Mouse (Mus musculus): ENCODE results near the gene Zfp456.
"Not testable (repeated sequence)": the region's sequence is repeated elsewhere in the genome, so short reads cannot be mapped to it uniquely, and the experiment has no call there.

Gene Zfp456

DNA sequence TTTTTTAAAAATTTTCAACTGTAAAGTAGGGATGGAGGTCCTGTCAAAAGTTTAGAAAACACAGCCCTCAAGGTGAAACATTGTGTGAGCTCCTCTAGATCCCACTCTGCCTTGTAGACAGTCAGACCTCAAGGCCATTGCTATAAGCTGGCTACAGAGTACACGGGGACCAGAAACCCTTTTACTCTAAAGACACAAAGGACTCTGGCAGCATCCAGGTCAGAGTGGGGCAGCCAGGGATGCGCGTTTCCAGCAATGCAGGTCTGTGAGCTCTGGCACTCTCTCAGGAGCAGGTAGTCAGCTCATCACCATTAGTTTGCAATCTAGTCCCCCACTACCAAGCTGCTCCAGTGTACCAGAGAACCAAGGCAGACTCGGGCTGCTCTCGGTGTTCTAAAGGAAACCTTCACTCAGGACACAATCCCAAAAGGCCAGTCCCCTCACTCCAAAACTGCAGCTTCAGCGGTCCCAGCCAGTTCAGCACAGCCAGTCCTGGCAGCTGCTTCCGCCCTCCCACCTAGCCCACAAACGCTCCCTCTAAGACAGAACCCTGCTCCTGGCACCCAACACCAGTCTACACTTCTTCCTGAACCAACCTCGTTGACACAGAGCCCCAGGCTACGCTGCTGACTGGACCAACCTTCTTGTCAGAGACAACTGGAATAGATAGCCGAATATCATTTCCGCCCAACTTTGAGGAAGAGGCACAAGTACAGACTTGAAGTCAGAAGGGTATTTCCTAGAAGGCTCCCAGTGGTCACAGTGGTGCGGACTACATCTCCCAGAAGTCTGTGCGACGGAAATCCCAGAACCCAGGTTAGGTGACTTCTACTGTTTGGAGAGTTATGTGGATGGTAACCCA lies at the start of gene Zfp456, which contains the start of gene Gm28041:
Gene Zfp456, minus strand, starts transcription at position 761 of the 862 bp plus-strand sequence.
Gene Gm28041, minus strand, starts transcription at position 684 of the 862 bp plus-strand sequence.
- CTCF ChIA-PET = not testable (repeated sequence)

DNA sequence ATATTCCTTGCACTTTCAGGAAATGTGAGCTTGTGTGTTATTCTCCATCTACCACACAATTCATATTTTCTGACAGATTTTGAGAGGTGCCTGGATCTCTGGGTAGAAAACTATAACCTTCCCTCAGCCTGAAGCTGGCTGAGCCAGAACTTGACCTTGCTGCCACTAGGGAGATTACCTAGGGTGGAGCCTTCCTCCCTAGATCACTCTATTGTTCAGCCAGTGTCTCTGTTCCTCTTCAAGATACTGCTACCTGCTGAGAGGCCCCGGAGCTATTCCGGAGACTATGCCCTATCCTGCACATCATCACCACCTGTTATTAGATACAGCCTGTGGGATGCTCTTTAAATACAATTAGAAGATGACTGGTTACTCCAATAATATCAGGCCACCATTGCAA lies 46.9 kb upstream of the Zfp456 start:
- CTCF ChIA-PET = interaction anchor here (0.6 kb wide), 1 partner anchor 78 kb away, joined by 8 read pairs; no protein-coding TSS in a partner anchor

DNA sequence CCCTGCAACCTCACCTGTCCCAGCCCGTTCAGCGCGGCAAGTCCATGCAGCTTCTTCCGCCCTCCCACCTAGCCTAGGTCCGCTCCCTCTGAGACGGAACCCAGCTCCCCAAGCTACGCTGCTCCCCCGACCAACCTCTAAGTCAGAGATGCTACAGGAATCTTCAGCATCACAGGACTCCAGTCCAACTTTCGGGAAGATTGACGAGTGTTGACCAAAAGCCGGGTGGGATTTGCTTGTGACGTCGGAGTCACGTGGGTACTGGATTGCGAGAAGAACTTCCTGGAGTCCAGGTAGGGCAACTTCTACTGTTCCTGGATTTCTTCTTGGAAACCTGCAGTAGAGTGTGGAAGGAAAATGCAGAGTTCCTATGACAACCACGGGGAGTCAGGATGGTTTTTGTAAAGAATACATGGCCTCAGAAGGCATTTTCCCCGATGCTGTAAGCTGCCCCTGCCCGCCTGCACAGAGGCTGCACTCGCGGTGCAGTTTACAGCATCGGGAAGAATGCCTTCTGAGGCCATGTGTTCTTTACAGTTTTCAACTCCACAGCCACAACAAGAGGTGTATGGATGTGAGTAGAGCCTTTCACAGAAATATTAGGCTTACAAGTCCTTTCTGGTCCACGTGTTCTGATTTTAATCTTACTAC lies 45.7 kb upstream of the Zfp456 start, which contains the start of gene Zfp459:
Gene Zfp459, minus strand, starts transcription at position 212 of the 651 bp plus-strand sequence.
- CTCF ChIA-PET = interaction anchor here (0.6 kb wide), 1 partner anchor 77 kb away, joined by 3 read pairs; no protein-coding TSS in a partner anchor

DNA sequence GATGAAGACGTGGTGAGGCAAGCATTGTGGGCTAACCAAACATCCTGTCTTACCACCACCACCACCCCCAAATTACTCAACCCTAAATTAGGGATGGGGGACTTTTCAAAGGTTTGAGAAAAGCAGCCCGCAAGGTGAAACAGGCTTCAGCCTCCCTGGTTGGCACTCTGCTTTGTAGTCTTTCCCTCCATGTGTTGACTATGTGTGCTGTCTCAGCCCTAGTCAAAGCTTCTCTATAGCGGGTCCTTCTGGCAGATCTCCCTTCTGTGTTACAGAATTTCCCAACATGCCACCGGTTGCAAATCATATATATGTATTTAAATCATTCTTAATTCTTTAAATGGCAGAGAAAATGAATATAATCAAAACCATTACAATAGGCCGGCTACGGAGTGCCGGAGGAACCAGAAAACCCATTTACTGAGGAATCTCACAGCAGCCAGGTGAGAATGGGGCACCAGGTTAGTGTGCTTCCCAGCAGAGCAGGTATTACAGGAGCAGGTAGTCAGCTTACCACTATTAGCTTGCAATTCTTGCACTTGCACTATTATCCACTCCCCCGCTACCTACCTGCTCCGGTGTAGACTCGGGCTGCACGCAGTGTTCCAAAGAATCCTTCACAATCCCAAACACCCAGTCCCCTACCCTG lies 45.1 kb upstream of the Zfp456 start:
- CTCF ChIA-PET = interaction anchor here (0.6 kb wide), 1 partner anchor 78 kb away, joined by 3 read pairs; no protein-coding TSS in a partner anchor

DNA sequence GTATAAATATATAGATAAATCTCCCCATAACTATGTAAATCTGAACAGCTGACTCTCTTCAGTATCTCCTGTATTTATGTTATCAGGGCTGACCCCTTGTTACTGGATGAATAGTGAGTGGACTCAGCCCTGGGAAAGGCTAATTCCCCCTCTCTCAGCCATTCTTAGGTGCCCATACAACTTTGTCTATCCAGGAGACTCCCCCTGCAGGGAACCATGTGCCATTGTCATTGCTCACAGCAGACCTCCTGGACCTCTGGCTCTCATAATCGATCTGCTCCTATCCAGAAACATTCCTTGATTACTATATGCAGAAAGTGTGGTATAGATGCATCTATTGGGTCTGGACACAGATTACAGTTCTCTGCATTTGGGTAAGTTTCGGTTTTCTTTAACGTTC lies 41.2 kb upstream of the Zfp456 start:
- CTCF ChIA-PET = no interaction called here

DNA sequence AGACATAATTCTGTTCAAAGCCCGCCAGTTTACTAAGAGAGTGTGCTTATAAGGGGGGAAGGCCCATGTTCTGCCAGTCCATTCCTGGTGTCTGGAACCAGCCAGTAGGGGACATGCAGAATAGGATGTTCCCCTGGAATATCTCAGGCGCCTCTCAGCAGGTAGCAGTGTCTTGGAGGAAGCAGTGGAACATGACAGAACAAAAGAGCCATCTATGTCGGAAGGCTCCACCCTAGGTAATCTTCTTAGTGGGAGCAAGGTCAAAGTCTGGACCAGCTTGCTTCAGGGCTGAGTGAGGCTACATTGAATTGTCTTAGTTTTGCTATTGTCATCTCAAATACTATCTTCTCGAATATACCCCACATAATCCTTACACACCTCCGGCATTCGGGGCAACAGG lies 40.1 kb upstream of the Zfp456 start:
- CTCF ChIA-PET = no interaction called here

DNA sequence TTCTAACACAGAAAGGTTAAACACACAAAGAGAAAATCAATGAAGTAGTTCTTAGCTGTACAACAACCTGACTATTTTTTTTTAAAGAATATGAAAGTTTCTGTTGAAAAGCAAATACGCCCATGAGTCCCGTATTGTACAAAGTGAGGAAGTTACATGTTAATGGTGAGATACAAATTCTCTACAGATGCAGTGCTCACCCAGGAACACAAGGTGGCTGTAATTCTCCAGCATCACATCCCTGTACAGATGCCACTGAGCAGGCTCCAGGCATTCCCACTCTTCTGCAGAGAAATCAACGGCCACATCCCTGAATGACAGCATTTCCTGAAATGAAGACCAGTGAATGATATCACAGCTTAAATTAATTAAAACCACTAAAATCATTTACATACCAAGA lies 38.0 kb upstream of the Zfp456 start:
- CTCF ChIA-PET = not testable (repeated sequence)

DNA sequence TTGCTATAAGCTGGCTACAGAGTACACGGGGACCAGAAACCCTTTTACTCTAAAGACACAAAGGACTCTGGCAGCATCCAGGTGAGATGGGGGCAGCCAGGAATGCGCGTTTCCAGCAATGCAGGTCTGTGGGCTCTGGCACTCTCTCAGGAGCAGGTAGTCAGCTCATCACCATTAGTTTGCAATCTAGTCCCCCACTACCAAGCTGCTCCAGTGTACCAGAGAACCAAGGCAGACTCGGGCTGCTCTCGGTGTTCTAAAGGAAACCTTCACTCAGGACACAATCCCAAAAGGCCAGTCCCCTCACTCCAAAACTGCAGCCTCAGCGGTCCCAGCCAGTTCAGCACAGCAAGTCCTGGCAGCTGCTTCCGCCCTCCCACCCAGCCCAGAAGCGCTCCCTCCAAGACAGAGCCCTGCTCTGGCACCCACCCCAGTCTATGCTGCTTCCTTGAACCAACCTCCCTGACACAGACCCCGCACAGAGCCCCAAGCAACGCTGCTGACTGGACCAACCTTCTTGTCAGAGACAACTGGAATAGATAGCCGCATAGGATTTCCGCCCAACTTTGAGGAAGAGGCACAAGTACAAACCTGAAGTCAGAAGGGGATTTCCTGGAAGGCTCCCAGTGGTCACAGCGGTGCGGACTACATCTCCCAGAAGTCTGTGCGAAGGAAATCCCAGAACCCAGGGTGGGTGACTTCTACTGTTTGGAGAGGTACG lies 23.7 kb upstream of the Zfp456 start, which contains the start of gene Zfp429:
Gene Zfp429, minus strand, starts transcription at position 637 of the 721 bp plus-strand sequence.
- CTCF ChIA-PET = not testable (repeated sequence)

DNA sequence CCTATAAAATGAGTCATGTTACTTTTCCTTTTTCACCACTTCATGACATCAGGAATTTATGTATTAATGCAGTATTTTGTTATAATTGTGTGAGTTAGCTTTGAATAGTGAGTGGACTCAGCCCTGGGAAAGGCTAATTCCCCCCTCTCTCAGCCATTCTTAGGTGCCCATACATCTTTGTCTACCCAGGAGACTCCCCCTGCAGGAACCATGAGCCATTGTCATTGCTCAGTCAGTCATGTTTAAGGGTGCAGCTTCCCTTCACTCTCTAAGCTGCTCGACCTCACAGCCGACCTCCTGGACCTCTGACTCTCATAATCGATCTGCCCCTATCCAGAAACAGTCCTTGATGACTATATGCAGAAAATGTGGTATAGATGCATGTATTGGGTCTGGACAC lies 645 bp upstream of the Zfp456 start:
- CTCF ChIA-PET = not testable (repeated sequence)

DNA sequence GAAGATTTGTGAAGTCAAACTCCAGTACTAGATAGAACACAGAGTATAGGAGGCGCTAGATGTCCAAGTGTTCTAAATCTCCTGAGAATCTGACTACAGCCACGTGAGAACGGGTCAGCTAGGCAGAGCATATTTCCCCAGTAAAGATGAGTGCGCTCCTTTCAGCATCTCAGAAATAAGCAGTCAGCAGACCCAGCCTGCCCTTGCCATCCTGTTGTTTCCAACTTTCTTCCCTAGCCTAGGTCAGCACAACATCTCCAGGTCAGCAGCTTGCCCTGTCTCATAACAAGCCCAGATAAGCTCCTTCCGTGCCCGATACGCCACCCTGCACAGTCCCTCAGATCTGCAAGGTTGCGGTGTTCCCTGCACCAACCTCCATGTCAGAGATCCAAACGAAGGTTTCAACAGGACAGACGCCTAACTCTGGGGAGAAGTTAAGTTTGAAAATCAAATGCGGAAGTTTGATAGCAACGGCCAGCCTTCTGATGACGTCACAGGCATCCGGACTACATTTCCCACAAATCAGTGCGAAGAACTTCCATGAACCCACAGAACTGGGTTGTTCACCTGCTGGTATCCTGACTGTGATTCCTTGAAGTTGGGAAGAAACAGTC lies 15.4 kb downstream of the Zfp456 start, which contains the start of the genes Gm28044 and Zfp953:
Gene Gm28044, minus strand, starts transcription at position 406 of the 614 bp plus-strand sequence.
Gene Zfp953, minus strand, starts transcription at position 475 of the 614 bp plus-strand sequence.
- CTCF ChIA-PET = no interaction called here

DNA sequence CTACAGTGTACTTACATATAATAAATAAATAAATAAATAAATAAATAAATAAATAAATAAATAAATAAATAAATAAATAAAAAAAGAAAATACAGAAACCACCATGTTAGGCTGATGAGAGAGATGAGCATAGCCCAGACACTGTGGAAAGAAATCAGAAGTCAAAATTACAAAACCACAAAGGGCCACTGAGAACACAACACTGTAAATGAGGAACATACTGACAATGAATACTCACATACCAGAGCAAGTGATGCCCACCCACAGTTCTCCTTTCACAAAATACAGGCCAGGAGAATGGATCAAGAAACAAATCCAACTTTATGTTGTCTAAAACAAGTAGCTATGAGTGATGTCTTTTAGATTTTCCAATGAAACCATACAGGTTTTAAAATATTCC lies 23.8 kb downstream of the Zfp456 start:
- CTCF ChIA-PET = interaction anchor here (0.6 kb wide), 1 partner anchor 28 kb away, joined by 3 read pairs; no protein-coding TSS in a partner anchor

DNA sequence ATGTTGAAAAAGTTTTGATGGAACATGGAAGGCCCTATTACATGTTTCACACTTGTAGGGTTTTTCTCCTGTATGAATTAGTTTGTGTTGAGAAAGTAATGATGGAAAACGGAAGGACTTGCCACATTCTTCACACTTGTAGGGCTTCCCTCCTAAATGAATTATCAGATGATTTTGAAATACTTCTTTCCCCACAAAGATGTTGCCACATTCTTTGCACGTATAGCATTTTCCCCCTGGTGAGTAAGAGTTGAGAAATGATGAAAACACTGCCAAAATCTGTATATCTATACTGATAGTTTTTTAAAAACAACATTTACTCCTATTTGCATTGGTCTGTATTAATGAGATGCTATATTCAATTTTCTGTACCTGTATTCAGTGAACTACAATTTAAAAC lies 32.2 kb downstream of the Zfp456 start:
- CTCF ChIA-PET = interaction anchor here (0.7 kb wide), 1 partner anchor 388 kb away, joined by 3 read pairs; no protein-coding TSS in a partner anchor

DNA sequence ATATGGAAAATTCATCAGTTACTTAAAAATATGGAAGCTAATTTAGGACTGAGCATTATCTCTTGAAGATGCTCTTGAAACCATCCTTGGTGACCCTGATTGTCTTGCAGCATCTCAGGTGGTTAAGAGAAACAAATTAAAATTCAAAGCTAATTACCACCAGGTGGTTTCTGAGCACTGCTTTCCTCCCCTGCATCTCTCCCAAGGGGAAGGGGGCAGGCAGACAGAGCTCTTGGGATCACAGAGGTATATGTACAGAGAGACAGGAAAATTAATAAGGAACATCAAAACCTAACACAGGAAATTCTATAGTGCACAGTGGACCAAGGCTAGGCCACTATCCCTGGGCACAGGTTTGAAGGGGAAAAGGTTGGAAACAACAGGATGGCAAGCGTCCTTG lies 42.7 kb downstream of the Zfp456 start:
- CTCF ChIA-PET = no interaction called here

DNA sequence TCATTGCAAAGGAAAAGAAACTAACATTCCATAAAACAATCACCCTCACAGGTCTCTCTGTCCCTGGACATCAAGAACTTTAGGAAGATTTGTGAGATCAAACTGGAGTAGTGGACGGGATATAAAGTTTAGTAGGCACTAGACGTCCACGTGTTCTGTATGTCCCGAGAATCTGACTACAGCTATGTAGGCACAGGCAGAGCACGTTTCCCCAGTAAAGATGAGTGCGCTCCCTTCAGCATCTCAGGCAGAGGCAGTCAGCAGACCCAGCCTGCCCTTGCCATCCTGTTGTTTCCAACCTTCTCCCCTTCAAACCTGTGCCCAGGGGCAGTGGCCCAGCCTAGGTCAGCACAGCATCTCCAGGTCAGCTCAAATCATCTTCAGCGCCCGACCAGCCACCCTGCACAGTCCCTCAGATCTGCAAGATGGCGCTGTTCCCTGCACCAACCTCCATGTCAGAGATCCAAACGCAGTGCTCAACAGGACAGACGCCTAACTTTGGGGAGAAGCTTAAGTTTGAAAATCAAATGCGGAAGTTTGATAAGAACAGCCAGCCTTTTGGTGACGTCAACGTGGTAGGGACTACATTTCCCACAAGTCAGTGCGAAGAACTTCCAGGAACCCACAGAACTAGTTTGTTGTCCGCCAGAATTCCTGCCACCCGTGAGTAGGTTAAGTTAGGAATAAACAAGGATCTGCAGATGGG lies 43.4 kb downstream of the Zfp456 start, which contains the start of gene Zfp595:
Gene Zfp595, minus strand, starts transcription at position 552 of the 706 bp plus-strand sequence.
- CTCF ChIA-PET = no interaction called here

Measured in spleen, embryonic (tissue).